Mouse (Mus musculus): ENCODE measurements at regions not wholly inside any gene's neighbourhood (a gene's known extent, or its start where the extent isn't known, plus 50 kb on each side); places are given as distances from the start of the nearest gene placed in this dataset.
"Not testable (repeated sequence)": the region's sequence is repeated elsewhere in the genome, so short reads cannot be mapped to it uniquely, and the experiment has no call there.

GRCm38 (mm10) chr1:150160314-150160713 lies 60.5 kb downstream of the Ptgs2 start:
- no peak for DNase-seq (ENCODE audit: low spot score in 2 of 2)

- DNase-seq (ENCODE audit: low spot score in 2 of 2) = no peak
Measured at GRCm38 (mm10) chr1:150164890-150165596, 65.2 kb downstream of the Ptgs2 start.

DNA sequence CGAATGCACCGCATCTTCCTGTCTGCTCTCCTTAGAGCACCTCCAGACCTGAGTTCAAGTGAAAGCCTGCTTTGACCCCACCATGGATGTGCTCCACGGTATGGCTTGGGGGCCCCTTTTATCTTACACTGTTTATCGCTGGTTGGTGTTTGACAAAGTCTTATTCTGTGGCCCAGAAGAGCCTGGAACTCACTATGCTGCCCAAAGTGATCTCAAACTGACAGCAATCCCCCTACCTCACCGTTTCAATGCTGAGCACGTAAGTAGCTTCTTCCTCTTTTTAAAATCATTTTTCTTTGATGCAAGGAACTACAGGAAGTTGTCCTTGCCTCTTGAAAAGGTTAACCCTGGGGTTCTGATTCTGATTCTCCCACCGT lies 65.8 kb downstream of the Ptgs2 start:
- DNase-seq (ENCODE audit: low spot score in 2 of 2) = no peak

DNA sequence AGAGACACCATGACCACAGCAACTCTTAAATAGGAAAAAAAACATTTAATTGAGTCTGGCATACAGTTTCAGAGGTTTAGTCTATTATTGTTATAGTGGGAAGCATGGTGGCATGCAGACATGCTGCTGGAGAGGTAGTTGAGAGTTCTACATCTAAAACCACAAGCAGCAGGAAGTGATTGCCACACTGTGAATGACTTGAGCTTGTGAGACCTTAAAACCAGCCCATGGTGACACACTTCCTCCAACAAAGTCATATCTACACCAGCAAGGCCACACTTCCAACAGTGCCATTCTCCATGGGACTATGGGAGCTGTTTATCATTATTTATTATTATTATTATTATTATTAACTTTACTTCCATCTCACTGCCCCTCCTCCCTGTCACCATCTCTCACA lies 67.3 kb downstream of the Ptgs2 start:
- no peak for DNase-seq (ENCODE audit: low spot score in 2 of 2)

DNA sequence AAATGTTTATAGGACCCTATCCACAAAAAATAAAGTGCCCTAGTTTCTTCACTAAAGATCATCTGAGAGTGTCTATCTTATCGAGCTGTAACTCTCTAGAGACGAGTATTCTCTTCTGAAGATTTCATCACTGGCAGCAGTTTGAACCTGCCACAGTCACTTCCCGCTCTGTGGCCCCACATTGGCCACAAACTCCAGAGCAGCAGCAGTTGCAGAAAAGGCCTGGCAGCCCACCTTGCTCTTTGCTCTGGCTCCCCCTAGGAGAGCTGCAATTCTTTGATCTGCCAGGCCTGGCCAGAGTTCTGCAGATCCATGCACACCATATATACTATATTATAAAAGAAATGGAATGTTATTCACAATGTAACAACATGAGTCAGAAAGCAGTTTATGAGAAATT lies 74.4 kb downstream of the Ptgs2 start:
- DNase-seq (ENCODE audit: low spot score in 2 of 2) = no peak

- no peak for DNase-seq (ENCODE audit: low spot score in 2 of 2)
Measured at GRCm38 (mm10) chr1:150177029-150177740, 77.4 kb downstream of the Ptgs2 start.

DNA sequence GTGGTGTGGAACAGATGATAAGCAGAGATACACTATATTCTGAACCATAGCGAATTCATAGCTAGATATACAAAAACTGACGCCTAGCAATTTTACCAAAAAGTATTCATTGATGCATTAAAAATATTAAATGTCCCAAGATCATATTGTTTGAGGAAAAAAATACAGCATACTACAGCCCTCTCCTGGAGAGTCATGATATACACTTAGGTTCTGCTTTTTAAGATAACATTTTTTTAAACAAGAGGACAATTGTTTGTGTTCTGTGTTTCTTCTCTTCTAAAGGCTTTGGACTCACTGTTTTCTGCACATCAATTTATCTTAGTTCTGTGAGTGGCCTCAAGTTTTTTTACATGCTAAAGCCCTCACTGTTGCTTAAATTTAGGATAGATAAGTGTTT lies 102.2 kb downstream of the Ptgs2 start:
- DNase-seq (ENCODE audit: low spot score in 2 of 2) = no peak

DNA sequence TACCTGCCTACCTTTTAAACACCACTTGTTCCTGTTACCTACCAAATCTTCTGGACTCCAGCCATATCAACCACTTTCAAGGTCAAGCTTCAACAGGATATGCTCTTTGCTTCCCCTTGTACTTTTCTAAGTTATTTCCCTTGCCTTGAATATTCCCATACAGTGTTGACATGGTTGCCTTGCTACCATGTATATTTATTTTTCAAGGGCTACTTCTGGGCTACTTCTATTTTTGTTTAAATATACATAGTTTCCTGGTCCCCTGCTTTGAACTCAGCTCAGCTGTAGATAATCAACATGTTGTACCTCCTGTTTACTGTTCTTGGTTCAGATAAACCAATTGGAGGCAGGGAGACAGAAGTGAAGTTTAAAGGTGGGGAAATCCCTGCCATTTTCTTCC lies 106.8 kb upstream of the Pdc start:
- no peak for DNase-seq (ENCODE audit: low spot score in 2 of 2)

DNA sequence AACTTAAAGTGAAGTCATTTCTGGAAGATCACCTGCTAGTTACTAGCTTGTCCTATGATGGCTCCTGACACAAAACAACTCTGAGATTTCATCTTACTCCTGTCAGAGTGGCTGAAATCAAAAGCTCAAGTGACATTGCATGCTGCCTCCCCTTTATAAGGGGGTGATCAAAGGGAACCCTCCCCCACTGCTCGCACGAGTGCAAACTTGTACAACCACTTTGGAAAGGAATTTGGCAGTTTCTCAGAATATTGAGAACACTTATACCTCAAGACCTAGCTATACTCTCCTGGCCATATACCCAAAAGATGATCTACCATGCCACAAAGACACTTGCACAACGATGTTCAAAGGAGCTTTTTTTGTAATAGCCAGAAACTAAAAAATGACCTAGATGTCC lies 102.5 kb upstream of the Pdc start:
- DNase-seq (ENCODE audit: low spot score in 2 of 2) = no peak

GRCm38 (mm10) chr1:150218802-150219201 lies 100.4 kb upstream of the Pdc start:
- DNase-seq (ENCODE audit: low spot score in 2 of 2) = no peak

DNA sequence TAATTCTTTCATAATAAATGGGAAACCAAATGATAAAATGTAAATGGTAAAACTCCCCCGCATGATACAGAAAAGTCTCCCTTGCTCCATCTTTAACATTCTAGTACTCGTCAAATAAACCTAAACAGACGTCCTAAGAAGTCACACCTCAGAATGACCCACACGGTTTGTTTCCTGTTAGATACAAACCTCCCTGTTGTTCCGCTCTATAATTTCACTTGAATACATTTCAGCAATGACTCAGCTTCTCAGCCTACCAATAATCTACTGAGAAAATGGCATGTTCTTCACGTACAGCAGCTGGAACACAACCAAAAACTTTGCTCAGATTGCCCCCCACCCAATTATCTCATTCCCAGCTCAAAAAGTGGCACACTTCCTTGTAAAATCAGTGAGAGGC lies 93.7 kb upstream of the Pdc start:
- no peak for DNase-seq (ENCODE audit: low spot score in 2 of 2)

- not testable (repeated sequence) for DNase-seq (ENCODE audit: low spot score in 2 of 2)
Measured at GRCm38 (mm10) chr1:150239504-150239903, 79.7 kb upstream of the Pdc start.

- no peak for DNase-seq (ENCODE audit: low spot score in 2 of 2)
Measured at GRCm38 (mm10) chr1:150240110-150240509, 79.1 kb upstream of the Pdc start.

GRCm38 (mm10) chr1:150241153-150241552 lies 78.1 kb upstream of the Pdc start:
- DNase-seq (ENCODE audit: low spot score in 2 of 2) = no peak

DNA sequence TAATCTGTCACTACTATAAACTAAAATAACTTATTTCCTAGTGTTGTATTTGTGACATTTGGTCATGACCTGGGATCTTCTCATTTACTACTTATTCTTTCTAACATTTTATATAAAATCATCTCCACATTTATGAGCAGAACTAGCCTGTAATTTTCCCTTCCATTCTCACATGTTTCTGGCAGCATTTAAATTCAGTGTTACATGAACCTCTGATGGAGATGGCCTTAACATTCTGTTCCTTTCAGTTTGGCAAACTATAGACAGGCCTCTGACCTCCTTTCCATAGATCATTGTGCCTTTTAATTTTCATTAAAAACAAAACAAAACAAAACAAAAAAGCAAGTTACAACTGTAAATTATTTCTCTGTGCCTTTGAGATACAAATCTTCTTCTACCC lies 77.1 kb upstream of the Pdc start:
- DNase-seq (ENCODE audit: low spot score in 2 of 2) = no peak

DNA sequence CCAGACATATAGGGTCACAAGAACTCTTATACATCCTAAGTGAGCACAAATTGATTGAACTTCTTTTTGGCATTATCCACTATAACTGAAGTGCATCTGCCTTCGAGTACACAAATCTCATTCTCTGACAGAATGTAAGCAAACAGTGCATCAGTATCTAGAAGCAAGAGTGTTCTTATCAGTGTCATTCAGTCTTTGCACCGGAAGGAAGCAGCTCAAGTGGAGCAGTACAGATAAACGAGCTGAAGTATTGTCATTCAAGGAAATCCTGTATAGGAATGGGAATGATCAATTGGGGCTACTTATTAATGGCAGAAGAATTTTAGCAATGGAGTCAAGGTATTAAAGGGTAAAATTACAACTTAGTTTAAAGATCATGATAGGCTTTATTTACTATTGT lies 74.3 kb upstream of the Pdc start:
- no peak for DNase-seq (ENCODE audit: low spot score in 2 of 2)

DNA sequence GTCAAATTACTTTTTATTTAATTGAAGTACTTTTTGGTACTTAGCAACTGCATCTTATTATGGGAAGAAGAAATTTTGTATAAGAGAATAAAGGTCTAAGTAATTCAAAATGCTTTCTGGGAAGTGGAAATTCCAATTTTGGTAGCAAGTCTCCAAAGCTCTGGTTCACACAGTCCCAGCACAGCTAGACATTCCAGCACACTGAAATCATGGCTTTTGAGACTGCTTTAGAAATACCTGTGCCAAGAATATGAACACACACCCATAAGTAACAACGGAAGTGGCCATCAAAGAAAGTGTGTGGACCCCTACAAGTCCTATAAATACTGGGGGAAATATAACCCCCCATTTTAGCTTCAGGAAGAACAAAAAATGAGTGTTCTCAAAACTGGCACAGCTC lies 67.8 kb upstream of the Pdc start:
- no peak for DNase-seq (ENCODE audit: low spot score in 2 of 2)

DNA sequence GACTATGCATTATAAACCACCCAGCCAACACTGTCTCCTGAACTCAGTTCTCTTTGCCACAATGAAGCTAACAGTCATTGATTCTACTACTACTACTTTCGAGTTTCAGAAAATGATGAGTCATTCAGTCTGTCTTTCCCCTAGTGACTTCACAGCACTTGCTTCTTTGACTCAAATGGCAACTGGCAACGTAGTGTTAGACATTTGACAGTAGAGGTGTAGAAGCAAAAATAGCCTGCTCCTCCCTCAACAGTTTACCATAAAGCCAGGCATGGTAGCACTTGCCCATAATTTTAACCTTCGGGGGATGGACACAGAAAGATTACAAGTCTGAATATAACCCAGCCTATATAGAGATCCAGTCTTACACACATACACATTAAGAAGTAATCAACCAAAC lies 67.3 kb upstream of the Pdc start:
- no peak for DNase-seq (ENCODE audit: low spot score in 2 of 2)

GRCm38 (mm10) chr1:150257596-150257995 lies 61.6 kb upstream of the Pdc start:
- no peak for DNase-seq (ENCODE audit: low spot score in 2 of 2)

DNA sequence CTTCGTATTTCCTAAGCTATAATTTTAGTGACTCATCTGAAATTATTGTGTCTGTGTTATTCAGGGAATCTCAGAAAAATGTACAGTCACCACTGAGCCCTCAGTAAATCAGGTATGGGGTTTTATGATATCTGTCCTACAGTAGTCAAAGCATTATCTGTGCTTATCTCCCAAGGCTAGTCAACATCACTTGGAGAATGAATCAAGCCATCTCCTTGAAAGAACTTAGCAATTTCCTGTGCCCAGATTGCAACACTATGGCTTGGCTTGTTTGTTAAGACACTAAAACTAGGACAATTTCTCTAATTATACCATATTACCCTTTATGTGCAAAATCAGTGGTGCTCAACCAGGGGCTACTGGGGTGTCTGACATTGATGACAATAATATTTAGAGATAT lies 58.9 kb upstream of the Pdc start:
- no peak for DNase-seq (ENCODE audit: low spot score in 2 of 2)

- DNase-seq (ENCODE audit: low spot score in 2 of 2) = peak; percentile 3 to 29
Measured at GRCm38 (mm10) chr1:150266502-150266901, 52.7 kb upstream of the Pdc start.

GRCm38 (mm10) chr1:150267003-150267402 lies 52.2 kb upstream of the Pdc start:
- no peak for DNase-seq (ENCODE audit: low spot score in 2 of 2)
